ENCODE assay signal across 8 mouse cellular contexts in genomic region chr12:32910092-32910491, GRCm38 (mm10). TPM values are rescaled to one million over a fixed set of nuclear protein-coding genes. Genes with fewer than 3 reads are reported as not detected.
DNase-seq lines count a peak whose midpoint lies in the region; ATAC-seq and TF ChIP-seq lines count a peak whose summit lies in the region.

No protein-coding gene starts in this region.

- no peaks in the 10 kb centered on the region for H3K27me3 ChIP-seq in thymus, adult 2 months (ENCODE audit: control insufficient read depth, insufficient read depth, low read length)
- H3K27me3 ChIP-seq in intestine, embryonic 15.5 days (replicated peaks): no peaks in the 10 kb centered on the region

- 20% methylated on average over 11 of the region's 11 CpGs for WGBS in thymus, adult 2 months
- 12% methylated on average over 11 of the region's 11 CpGs for WGBS in intestine, embryonic 15.5 days

- H3K36me3 ChIP-seq in thymus, adult 2 months (ENCODE audit: control insufficient read depth, insufficient read depth, low read length): no peaks in the 10 kb centered on the region
- H3K36me3 ChIP-seq in intestine, embryonic 15.5 days: no peaks in the 10 kb centered on the region

- no peak for TF ChIP-seq POLR2A in thymus, adult 2 months (IDR thresholded peaks at IDR 0.05; ENCODE audit: control insufficient read depth, extremely low read depth, insufficient read depth, low read length, poor library complexity)

- no peak overlapping the region for H3K9ac ChIP-seq in intestine, embryonic 15.5 days

- no peak for TF ChIP-seq CTCF in thymus, adult 2 months (IDR thresholded peaks at IDR 0.05; ENCODE audit: borderline replicate concordance, control insufficient read depth, extremely low read depth, insufficient read depth, low read length, poor library complexity)

- H3K4me1 ChIP-seq in thymus, adult 2 months (replicated peaks; ENCODE audit: control insufficient read depth, insufficient read depth, low read length): no peaks in the 10 kb centered on the region
- peaks cover 6% of the 10 kb centered on the region; the same call in 1 of the 2 replicates for H3K4me1 ChIP-seq in intestine, embryonic 15.5 days (replicated peaks)

- DNase-seq in thymus, adult 2 months: peak; percentile 39
- no peak for DNase-seq in thymus, adult 18-20 months
- DNase-seq in cerebellum, postnatal 25 days: peak; percentile 63 to 78
- DNase-seq in gastrocnemius, postnatal 25 days: peak; percentile 43
- DNase-seq in left cerebral cortex, postnatal 25 days (ENCODE audit: low spot score in 2 of 2): peak; percentile 65 to 86
- DNase-seq in mesoderm, embryonic 11.5 days (ENCODE audit: low read depth, low spot score): peak; percentile 90
- peak; percentile 84 for DNase-seq in skeletal muscle tissue, adult 2 months (ENCODE audit: low read depth, low spot score)

- ATAC-seq in intestine, embryonic 15.5 days: peak; percentile 77

- no peaks in the 10 kb centered on the region for H3K9me3 ChIP-seq in intestine, embryonic 15.5 days

- intact Hi-C loops in left cerebral cortex, postnatal 25 days (cut with DNase I): loop anchor here (5.0 to 10.0 kb wide), 2 partner anchors 105 to 197 kb away; no protein-coding TSS in a partner anchor

- peak overlapping the region; percentile 49 for H3K4me2 ChIP-seq in intestine, embryonic 15.5 days (replicated peaks)

- H3K4me3 ChIP-seq in thymus, adult 2 months (ENCODE audit: control insufficient read depth, insufficient read depth, low read length): no peak overlapping the region
- 0 out of 2 replicates have a peak overlapping the region, but pooled peaks have one; percentile 3 for H3K4me3 ChIP-seq in intestine, embryonic 15.5 days (replicated peaks)

- no peak overlapping the region for H3K27ac ChIP-seq in thymus, adult 2 months (ENCODE audit: control insufficient read depth, insufficient read depth, low read length)
- no peak overlapping the region for H3K27ac ChIP-seq in intestine, embryonic 15.5 days

RNA-seq across cellular contexts. Expression of gene Sypl, which starts 43.6 kb away (rescaled TPM):
- 44.8 and 62.4 TPM in 2 replicates for polyA plus RNA-seq in thymus, adult 2 months (2012; rRNA removed)
- total RNA-seq in gastrocnemius, postnatal 25 days (2021): 100 to 1,000 TPM; 124 to 147 TPM
- polyA plus RNA-seq in intestine, embryonic 15.5 days (2015; fragmentation: Nextera tagmentation; extraction: Ambion mirVana): 157 and 159 TPM in 2 replicates
- total RNA-seq in left cerebral cortex, postnatal 25 days (2021): 10 to 100 TPM; 36.3 to 40.6 TPM

Comparison
In these comparisons a context has a peak if more than half of its experiments do, and no peak if none do; other contexts are left out.
1. DNase-seq: peak in thymus, adult 2 months (single experiment), cerebellum, postnatal 25 days (2 of 2), gastrocnemius, postnatal 25 days (single experiment), left cerebral cortex, postnatal 25 days (2 of 2), mesoderm, embryonic 11.5 days (single experiment) and skeletal muscle tissue, adult 2 months (single experiment); none in thymus, adult 18-20 months (0 of 2).